Mouse (Mus musculus) ovary, adult 18-20 months (tissue): Measurements from ENCODE around the gene Bckdhb.

Experiments
- DNase-seq: peaks from one replicate; pipeline ENCODE4 v3.0.0; 2022; ENCODE audit warnings: low spot score, mixed read lengths

Gene Bckdhb

DNA sequence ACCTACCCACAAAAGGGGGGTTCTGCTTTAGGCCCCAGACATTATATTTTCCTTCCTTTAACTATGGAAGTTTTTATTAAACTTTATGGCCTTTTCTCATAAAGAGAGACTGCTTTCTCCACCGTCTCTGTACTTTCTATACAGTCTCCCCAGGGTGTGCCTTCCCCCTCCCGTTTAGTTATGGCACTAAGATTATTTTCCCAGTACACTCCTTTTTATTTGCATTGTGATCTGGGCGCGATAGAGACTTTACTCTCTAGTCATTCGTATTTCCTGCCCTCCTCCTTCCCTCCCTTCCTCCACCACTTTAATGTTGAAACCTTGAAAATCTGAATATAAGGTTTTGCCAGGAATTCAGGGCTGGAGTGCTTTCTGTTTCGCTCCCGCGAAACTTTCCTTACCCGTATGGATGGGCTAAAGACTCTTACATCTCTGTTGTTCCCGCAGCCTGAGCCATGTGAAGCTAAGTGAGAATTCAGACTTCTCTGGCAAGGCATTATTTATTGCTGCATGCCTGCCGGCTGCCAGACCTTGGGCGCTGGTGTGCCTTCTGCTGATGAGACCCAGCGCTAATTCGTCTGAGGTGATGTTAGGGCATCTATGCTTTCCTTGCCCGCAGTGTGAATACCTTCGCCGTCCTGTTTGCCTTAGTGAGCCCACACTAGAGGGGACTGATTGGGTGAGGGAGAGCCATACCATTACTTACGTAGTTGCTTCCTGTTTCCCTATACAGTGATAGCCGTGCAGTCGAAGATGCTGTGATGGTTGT is 182.3 kb downstream of the Bckdhb start:
- DNase-seq, result no peak

DNA sequence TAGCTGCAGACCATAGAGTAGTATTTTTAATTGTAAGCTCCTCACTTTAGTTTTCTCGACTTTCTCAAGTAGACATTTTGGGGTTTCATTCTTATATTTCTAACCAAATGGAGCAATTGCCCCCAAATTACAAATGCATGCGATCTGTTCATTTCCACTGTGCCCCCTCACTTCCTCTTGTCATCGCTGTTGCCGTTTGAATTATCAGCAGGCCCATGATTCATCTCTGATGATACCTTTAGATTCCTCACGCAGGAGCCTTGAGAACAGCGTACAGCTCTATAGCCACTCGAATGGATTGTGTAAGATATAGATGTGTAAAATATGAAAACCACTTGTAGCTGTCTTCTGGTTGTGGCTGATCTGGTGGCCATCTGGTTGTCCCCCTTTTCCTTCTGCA is 183.6 kb downstream of the Bckdhb start:
- DNase-seq, result no peak

DNA sequence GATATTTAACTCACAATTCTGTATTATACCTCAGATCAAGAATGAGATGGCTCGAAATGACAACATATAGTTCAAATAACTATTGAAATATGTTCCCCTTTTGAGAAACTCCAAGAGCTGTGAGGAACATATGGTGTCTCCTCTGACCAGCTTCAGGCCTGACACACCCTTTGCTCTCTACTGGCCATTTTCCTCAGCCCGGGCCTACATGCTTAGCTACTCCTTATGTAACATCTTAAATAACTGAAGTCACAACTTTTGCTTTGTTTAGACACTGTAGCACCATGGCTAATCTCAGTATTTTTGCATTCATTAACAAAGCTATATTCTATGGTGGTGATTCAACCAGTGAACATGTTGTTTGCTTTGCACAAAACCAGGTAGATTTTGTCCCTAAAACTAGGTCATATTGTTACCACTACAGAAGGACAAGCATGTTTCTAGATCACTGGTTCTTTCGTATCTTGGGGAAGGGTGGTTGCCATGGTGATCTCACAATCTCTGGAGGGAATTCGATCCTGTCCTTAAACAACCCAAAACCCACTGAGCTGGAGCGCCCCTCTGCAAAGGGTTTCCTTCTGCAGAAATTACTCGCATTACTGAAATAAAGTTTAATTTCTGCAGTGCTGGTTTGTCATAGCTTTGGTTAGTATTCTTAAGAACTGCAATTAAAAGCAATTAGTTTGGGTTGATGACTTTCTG is 185.0 kb downstream of the Bckdhb start:
- DNase-seq, result no peak

DNA sequence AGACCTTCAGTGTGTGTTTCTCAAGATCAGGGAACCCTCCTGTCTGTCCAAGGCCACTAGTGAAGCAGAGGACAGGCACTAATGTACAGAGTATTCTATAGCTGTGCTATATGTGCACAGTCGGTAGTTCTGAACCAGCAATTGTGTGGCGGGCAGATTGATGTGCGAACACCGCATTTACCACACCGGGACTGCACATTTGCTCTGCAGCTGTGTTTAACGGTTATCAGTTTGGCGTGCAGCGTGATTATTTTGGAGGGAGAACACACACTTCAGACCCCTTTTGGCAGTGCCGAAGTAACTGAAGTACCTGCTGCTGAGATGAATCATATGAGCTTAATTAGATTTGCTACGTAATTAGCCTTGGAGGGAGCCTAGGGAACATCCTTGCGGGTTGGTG is 185.7 kb downstream of the Bckdhb start:
- no peak for DNase-seq

DNA sequence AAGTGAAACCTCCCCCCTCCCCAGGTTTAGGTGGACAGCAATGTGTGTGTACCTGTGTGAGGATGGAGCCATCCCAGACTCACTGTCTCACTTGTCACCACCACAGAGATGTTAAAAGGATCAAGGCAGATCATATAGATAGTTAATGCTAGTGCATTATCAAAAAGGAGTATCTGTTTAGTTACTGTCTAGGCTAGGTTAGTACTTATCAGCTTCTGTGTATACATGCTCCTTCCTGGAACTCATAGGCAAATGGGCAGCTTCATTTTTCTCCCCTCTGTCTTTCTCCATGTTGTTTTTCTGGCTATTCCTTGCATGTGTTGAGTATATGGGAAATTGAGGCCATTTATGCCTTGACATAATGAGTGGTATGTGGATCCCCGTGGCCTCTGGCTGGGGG is 187.4 kb downstream of the Bckdhb start:
- no peak for DNase-seq

DNA sequence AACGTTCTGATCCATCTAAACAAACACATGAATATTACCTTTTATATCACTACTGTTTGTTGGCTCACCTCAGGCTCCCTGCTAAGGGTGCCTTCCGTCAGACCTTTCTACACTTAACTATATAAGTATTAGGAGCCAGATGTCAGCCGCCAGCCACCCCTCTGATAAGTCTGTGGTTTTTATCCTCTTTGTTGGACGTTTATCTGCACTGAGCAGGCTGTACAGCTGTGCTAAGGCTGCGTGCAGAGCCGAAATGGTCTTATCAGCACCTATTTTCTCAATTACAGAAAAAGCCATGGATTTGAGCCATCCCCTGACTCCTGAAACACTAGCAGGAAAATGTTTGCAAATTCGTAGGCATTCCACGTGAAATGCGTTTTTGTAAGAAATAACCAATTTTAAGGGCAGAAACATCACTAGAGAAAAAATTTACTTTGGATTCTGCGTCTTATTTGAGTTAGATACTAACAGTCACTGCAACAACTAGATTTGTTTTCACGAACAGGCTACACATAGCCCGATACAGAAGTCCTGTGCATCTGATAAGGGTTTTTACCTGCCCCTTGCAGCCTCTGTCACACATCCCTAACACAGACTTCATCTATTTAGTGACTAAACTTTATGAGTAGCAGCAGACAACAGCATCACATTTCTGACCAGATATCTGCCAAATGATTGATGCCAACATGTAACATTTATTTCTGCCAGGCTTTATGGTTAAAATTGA is 188.1 kb downstream of the Bckdhb start:
- no peak for DNase-seq

DNA sequence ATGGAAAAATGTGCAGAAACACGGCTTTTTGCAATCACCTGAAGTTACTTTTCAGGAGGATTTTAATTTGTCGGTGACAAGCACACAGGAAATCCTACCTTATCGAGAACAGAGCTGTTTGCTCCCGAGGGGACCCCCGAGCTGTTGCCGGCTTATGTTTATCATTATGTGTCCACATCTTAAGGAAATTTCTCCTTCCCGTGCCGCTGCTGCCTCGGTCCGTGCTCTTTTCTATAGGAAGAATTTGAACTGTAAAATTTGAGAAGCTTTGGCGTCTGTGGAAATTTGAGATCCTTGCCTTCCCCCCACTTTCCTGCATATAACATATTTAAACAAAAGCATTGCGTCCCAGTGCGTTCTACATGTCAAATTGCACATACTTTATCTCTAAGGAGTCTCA is 189.3 kb downstream of the Bckdhb start:
- no peak for DNase-seq

DNA sequence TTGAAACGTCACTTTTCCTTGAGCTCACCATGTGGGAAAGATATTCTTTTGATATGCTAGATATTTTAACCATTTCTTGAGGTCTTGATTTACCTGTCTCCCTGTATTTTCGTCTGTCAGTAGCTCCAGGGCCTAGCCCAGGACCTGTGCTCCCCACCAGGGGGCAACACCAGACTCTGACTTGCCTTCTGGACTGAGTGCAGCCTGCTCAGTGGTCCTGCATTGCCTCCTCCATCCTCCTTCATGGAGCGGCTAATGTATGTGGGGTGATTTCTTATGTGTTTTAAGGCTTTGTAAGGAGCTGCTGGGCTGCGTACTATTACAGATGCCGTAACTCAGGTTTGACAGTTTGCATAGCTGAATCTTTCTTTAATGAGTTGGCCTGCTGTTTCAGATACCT is 192.4 kb downstream of the Bckdhb start:
- DNase-seq, result no peak

DNA sequence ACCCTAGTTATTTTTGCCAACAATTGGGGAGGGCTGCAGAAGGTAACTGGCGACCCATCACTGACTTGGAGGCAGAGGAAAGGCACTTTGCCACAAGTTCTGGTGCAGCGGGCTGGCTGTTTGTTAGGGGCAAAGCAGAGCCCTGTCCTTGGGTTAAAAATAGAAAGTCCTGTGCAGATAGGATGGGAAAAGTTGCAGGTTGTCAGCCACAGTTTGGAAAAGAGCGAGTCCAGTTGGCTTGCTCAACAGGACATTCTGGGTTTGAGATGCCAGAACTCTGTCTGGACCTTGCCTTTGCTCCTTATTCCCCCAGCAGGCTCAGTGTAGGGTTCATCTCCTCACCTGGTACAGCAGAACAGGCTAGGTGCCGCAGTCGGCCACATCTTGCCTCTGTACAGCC is 200.1 kb downstream of the Bckdhb start:
- DNase-seq, result no peak

DNA sequence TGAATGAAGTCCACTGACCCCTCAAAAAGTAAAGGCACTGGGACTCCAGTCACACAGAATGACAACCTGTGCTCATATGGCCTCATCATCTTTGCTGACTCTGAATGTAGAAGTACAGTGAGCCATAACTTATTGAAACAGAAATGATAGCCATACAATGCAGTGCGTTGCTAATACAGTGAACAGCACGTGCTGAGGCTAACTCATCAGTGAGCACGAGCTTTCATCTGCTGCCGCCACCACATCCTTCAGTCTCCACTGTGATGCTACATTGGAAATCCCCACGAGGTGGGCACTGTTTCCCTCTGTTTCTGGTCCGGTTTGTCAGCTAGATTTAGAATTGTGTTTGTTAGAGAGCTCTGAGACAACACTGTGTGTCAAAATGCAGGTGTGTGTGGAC is 205.4 kb downstream of the Bckdhb start:
- no peak for DNase-seq

DNA sequence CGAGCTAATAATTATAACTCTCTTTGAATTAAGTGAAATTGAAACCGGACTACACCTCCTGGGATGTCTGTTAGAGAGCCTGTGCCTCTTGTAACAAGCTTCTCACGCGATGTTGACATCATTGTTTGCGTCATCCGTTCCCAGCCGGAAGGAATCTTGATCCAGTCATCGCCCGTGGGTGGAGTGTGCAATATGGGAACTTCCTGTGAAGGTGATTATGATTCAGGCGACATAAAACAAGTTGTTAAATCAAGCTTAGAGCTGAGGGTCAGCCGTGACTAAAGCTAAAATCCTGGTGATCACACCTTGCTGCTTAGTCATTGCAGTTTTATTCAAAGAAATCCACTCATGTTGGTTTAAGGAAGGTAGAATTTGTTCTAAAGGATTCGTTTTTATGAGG is 210.1 kb downstream of the Bckdhb start:
- no peak for DNase-seq

DNA sequence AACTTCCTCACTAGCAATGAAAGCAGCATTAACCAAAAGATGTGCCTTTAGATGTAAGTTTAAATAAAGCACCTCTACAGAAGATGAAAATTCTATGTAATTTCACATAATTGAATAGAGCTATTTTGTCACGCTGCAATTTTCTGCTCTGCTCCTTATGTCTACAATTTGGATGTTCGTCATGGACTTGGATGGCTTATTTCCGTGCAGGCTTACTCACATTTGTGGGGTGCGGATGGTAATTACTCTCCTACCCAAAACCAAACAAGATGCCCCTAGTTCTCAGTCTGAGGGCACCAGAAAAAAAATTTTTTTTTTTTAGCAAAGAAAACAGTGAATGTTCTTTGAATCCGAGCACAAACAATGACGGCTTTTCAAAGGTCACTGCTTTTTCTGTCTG is 212.2 kb downstream of the Bckdhb start:
- DNase-seq, result no peak

DNA sequence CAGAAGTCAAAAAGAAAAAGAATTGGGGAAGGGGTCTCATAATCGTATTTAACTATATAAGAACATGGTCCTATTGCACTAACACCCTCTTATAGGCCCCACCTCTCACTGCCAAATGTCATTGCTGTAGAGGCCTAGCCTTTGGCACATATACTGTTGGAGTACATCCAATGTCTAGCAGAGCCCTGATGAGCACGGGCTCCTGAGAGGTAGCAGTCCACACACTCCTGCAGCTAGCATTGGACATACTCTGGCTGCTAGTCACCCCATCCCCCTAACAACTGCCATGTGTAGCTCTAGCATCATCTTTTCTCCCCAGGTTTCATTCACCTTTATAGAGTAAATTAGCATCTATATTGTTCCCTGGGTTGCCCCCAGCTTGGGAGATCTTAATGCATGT is 223.2 kb downstream of the Bckdhb start:
- DNase-seq, result no peak
